Mouse (Mus musculus): ENCODE measurements around the gene Hoxc11.

Hoxc11 gene

GRCm38 (mm10) chr15:102954192-102955006 is at the start of gene Hoxc11:
Gene Hoxc11, plus strand, starts transcription at chr15:102954427.
- DNase-seq: no peak

- no peak for DNase-seq
Observed at GRCm38 (mm10) chr15:102904946-102905345, 49.3 kb upstream of the Hoxc11 start.

DNA sequence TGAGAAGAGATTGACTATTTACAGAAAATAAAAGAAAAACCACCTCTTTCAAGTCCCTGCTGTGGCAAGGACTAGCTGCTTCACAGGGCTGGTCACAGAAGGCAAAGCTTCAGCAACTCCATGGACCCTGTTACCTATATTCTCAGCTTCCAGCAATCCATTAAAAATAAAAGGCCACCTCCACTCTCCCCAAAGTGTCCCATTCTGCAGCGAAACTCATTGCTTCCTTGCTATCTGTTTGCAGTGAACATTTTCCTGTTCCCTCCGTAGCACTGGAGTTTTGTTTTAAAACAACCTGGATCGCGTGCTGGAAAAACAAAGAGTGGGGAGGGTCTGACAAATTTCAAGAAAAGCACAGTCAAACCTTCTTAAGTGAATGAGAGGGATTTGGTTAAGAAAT is 44.7 kb upstream of the Hoxc11 start:
- DNase-seq: no peak

GRCm38 (mm10) chr15:102910038-102910437 is 44.2 kb upstream of the Hoxc11 start:
- no peak for DNase-seq

DNA sequence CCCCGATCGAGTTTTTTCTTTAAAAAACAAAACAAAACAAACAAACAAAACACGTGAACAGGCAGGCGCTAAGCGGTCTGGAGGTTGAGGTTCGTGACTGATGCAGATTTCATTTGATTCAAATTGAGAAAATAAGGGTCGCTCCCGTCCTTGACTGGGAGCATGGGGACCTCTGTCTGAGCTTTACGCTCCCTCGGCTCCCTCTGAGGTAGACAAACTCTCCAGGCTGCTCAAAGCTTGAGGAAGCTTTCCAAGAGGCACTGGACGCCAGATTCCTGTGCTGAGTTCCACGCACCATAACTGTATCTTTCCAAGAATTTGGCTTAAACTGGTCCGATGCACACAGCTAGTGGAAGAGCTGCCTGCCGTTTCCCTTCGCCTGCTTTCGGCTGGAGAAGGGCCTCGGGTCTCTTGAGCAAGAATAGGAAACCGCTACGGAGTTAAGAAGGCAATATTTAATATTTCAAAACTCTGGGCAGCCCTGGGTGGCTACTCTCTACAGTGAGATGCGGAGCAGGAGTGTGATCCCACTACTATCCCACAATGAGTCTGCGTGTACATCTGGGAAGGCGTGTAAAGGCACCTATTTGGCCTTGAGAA is 43.6 kb upstream of the Hoxc11 start:
- no peak for DNase-seq

DNA sequence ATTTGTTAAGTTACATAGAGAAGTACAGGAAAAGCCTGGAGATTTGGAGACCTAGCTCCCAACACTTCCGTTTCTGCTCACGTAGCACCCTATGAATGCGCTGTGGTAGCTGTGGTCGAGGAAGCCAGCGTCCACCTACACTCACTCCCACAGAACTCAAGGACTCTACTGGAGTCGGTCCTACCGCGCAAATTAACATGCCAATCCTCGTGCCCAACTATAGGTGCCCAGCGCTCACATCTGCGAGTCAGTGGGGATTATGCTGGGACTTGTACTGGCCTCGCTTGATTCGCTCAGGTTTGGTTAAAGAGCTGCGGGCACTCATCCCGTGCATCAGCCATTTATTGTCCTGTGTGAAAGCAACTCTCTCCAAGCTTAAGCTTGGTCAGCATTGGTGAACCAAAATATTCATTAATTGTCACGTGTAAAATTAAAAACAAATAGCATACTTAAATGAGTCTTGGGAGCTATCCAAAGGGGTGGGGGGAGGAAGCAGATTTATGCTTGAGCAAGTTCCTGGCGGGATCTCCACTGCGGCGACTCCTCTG is 41.1 kb upstream of the Hoxc11 start:
- DNase-seq: no peak

GRCm38 (mm10) chr15:102917972-102918572 is 36.2 kb upstream of the Hoxc11 start:
- no peak for DNase-seq

DNA sequence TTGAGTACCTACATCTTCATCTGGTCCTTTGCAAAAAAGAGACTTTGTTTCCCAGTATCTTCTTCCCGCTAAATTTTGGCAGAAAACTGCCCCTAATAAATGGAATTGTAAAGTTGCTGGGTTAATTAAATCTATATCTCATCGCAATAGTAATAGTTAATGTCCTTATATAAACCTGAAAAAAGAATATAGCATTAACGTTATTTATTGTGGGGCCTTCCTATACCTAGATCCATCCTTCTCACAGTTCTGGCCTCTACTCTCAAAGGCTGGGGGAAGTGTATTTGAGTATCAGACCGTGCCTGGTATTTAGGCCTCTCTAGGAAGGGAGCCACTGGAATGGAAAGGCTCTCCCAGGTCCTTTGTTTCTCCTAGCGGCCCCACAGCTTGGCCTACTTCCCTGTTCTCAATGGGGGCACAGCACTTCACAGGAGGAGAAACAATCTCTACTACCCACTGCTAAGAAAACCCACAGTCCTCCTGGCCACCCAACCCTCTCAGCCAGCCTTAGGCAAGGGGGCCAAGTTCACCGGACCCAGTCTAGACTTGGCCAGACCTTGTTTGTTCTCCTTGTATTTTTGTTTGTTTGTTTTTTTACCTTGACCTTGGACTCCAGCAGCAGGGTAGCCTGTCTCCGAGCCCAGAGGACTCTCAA is 35.5 kb upstream of the Hoxc11 start:
- DNase-seq: peak; percentile 54

DNA sequence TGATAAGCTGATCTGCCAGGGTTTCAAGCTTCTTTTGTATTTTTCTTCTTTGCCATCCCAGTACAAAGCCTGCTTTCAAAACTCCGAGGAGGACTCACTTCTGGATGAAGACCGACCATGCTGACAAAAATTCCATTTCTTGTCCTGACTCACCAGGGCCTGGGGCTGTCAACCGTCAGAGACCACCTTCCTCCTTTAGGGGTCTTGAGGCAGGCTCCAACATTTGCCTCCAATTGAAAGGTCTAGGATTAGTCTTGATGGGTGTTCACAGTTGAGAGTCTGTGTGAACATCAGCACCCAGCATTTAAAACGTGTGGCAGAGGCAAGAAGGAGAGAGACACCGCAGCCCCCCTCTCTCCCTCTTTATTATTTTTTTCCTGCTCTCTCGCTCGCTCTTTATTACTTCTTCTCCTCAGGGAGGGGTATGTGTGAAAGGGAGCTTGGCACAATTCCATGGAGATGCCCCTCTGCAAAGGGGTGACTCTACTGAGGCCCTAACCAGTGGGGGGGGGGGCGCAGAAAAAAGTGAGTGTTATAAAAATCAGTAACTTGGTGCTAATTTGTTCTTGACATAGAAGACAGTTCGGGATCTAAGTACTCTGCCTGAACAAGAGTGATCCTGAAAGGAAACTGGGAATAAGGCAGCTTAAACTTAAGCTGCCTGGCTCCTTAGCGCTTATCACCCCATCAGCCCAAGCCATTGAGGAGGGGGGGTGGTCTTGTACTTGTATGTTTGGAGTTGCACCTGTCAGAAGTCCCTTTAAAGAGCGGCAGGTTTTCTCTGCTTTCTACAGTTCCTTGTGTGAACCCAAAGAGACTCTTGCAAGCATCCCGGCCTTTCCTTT is 34.7 kb upstream of the Hoxc11 start:
- no peak for DNase-seq

DNA sequence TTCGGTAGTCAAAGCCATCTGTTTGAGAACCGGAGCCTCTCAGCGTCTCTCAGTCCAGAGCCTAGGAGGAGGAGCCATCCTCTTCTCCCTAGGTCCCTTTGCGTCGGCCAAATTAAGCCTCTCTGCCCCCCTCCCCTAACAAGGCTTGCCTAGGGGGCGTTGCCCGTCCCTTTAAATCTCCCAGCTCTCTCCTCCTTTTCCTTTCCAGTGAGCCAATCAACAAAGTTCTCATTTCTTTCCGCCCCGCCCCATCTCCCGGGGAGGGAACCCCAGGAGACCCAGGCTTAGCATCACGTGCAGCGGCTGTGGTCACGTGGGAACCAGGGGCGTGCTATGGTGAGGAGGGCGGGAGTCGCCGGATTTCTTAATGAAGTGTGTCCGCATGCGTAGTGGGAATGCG is 33.6 kb upstream of the Hoxc11 start:
- DNase-seq: peak; percentile 94

DNA sequence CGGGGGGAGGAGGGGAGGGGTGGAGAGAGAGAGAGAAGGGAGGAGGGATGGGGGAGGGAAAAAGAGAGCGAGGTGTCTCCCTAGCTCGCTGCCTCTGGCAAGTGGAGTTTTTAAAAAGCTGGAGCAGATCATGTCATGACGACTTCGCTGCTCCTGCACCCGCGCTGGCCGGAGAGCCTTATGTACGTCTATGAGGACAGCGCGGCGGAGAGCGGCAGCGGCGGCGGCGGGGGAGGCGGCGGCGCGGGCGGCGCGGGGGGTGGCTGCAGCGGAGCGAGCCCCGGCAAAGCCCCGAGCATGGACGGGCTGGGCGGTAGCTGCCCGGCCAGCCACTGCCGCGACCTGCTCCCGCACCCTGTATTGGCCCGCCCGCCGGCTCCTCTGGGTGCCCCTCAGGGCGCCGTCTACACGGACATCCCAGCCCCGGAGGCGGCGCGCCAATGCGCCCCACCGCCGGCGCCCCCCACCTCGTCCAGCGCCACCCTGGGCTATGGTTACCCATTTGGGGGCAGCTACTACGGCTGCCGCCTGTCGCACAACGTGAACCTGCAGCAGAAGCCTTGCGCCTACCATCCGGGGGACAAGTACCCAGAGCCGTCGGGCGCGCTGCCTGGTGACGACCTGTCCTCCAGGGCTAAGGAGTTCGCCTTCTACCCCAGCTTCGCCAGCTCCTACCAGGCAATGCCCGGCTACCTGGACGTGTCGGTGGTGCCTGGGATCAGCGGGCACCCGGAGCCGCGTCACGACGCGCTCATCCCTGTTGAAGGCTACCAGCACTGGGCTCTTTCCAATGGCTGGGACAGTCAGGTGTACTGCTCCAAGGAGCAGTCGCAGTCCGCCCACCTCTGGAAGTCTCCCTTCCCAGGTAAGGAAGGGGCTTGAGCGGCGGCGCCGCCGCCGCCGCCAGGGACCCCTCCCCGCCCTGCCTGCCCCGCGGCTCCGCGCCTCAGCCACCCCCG is 32.9 kb upstream of the Hoxc11 start, which contains the start of gene Hoxc13:
Hoxc13 (plus strand) TSS at position 51 of the 959 bp plus-strand sequence.
- no peak for DNase-seq

DNA sequence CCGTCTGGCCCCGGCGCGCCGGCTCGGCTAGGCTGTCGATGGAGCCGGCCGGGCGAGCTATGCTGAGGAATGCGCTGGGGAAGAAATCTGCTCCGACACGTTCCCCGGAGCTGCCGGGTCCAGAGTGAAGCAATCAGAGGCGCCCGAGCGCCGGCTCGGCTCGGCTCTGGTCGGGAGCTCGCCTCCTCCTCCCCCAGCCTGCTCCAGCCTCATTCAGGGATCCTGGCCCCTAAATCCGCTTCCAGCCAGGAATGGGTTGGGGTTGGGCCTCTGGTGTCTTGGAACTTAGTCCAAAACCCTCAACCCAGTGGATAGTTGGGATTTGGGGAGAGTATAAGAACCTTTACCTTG is 32.2 kb upstream of the Hoxc11 start:
- no peak for DNase-seq

DNA sequence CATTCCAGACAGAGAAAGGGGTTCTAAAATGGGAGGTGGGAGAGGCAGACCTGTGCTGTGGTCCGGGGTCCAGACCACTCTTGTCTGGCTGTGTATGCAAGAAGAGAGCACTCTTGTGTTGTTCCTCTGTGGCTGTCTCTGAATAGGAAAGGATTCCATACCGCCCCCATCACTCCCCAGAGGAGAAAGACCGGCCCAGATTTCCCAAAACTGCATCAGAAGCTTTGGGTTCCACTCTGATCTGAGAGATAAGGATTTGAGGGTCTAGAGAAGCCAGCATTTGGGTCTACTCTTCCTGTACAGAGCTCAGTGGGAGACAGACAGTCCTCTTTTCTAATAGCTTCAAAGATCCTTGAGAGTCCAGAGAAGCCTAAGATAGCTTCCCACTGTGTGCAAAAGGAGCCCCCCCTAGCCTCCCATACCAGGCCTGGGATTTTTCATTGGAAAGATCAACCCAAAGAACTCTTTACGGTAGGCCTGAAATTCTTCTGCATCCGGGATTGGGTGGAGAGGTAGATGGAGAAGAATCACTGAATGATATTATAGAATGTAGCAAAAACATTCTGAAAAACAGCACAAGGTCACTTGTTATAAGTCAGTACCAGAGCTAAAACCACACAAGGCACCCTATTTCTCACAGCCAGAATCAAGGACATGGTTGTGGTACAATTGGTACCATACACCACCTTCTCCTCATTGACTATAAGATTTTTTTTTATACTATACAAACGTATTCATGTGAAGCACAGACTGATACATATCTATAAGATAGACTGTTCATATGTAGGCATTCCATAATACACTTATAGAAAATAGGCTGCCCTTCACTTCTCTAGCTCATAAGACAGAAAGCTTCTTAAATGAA is 31.4 kb upstream of the Hoxc11 start:
- no peak for DNase-seq

DNA sequence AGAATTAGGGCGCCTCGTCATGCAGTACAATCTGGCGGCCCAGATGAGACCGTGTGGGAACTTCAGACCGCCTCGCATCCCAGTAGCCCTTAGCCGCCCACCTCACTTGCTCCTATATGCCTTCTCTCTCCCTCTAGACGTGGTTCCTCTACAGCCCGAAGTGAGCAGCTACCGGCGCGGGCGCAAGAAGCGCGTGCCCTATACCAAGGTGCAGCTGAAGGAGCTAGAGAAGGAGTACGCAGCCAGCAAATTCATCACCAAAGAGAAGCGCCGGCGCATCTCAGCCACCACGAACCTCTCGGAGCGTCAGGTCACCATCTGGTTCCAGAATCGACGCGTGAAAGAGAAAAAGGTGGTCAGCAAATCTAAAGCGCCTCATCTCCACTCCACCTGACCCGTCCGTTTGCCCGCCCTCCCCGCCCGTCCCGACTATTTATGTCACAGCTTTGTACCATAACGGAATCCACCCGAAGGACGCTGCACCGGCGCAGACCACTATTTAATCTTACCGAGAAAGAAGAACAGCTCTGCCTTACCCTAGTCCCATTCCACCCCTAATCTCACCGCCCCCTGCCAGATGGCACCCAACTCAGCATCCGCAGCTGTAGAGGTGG is 27.1 kb upstream of the Hoxc11 start:
- DNase-seq: no peak

DNA sequence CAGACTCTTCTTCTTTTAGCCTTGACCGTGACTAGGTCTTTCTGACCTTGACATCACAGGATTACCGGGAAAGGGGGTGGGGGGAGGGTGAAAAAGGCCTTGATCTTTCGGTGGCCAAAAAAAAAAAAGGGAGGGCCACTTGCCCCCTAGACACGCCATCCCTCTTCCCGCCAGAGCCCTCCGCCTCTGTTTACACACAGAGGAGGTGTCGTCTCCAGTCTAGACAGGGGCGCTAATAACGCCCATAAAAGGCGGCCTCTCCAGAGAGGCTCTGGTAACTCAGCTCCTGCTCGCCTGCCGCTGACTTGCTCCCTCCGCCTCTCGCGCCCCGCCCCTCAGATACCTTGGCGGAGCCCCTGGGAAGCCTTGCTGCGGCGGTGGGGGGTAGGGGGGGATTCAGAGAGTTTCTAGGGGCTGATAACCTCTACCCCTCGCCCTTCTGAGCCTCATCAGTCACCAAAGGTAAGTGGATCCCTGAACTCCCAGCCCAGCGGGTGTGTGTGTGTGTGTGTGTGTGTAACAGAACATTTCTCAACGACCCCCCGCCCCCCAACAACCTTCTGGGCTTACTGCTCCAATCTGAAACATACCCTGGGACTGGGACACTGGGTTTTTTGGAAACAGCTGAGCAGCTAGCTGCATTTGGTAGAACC is 22.4 kb upstream of the Hoxc11 start:
- DNase-seq: no peak

DNA sequence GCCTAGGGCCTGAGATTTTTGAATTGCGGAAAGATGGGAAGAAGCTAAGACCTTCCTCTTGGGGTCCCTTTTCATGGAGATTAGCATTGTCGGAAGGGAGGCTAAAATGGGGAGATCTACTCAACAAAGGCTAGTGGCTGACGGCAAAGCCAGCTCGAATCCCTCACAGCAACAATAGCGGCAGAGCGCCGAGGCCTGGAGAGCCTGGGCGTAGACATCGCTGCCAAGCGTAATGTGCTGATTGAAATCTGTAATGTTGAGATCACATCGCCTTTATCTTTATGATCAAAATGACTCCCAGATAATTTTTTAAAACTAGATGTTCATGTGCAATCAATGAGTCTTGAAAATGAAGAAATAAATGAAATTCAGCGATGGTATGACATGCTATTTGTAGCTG is 19.8 kb upstream of the Hoxc11 start:
- DNase-seq: no peak

DNA sequence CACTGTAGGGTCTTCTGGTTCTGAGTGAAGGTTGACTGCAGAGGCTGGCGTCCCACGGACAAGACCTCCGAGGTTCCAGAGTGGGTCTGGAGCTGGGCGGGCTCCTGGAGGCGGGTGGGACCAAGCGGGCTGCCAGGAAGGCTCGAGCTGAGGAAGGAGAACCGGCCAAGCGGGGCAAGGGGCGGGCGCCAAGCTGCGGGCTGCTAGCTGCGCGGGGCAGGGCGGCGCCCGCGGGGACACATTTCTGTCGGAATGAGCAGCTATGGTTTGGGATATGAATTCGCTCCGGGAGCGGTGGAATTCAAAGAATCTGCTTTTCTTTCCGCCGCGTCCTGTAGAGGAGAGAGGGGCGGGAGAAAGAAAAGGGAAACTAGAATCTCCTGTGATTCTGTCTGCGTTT is 19.3 kb upstream of the Hoxc11 start:
- DNase-seq: no peak

DNA sequence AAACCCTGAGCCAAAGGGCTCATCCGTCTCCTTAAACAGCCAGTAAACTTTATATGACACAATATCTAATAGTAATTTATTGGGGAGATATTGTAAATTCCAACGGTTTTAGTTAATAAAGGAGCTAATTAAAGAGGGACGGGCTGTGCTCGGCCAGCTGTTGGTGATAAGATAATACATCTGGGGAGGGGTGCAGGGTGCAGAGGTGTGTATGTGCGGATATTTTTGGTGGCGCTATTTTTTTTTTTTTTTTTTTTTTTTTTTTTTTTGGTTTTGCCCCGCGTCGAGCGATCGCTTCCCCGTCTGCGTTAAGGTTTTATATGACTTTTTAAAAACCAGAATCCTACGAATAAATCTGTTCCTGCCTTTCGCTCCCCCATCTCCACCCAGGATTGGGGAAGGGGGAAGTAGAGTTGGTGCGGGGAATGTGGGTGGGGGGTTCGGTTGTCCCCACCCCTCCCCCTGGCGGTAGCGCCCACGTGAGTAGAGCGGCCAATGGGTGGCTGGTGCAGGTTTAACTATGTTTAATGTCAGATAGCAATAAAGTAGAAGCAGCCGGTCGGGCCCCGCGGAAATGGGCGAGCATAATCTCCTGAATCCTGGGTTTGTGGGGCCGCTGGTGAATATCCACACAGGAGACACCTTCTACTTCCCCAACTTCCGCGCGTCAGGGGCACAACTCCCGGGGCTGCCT is 17.8 kb upstream of the Hoxc11 start, which contains the start of gene Hoxc12:
Hoxc12 (plus strand) TSS at position 479 of the 694 bp plus-strand sequence.
- no peak for DNase-seq

All from retina, postnatal 1 day (tissue).